Mouse (Mus musculus) liver, adult 2 months (tissue): ENCODE measurements around the gene Rbbp4.

Source experiments
- CTCF ChIP-seq: fragments of 200-500 bp; IDR thresholded peaks from 2 replicates; pipeline ENCODE4 v1.5.1; 2011; ENCODE audit warnings: low read depth, low read length, control low read depth
- POLR2A ChIP-seq: fragments of 200-500 bp; IDR thresholded peaks from 2 replicates; pipeline ENCODE4 v1.6.1; 2011; ENCODE audit warnings: low read length, control low read depth; ENCODE audit not compliant: insufficient read depth; ENCODE audit errors: extremely low read depth

GRCm38 (mm10) chr4:129341888-129342287 is 6.7 kb upstream of the Rbbp4 start:
- TF ChIP-seq CTCF: peak; percentile 34; the same call in 1 of the 2 replicates
- no peak for TF ChIP-seq POLR2A
